Mouse (Mus musculus) right cerebral cortex, postnatal 25 days (tissue): ENCODE measurements around the gene Olig1.
A peak's percentile ranks its signal among the peaks of the same experiment; 100 is the strongest.

Experiments used
- DNase-seq: peaks from one replicate; pipeline ENCODE4 v3.0.0; 2022

The Olig1 gene

DNA sequence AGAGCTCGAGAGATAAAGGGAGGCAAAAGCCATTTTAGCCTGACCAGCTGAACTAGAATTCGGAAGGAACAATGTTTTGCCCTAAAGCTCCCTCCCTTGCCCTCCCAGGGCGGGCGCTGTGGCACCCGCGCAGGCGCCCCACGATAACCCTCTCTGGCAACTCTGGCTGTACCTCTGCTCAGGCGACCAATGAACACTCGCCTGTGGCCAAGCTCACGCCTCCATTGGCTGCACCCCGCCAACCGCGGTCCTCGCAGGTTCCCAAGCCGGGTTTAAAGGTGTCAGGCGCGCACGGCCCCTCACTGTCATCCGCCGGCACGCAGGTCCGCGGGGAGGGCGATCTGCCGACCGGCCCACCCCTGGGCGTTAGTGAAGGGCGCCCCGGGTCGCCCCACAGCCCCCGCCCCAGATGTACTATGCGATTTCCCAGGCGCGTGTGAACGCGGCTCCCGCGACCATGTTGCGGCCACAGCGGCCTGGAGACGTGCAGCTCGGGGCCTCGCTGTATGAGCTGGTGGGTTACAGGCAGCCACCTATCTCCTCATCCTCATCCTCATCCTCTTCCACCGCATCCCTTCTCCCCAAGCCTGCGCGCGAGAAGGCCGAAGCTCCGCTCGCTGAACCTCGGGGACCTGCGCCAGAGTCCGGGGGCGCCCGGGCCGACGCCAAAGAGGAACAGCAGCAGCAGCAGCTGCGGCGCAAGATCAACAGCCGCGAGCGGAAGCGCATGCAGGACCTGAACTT lies at the start of gene Olig1:
Gene Olig1 (plus strand): TSS at position 305 of the 744 bp plus-strand sequence.
- DNase-seq = peak; percentile 73

DNA sequence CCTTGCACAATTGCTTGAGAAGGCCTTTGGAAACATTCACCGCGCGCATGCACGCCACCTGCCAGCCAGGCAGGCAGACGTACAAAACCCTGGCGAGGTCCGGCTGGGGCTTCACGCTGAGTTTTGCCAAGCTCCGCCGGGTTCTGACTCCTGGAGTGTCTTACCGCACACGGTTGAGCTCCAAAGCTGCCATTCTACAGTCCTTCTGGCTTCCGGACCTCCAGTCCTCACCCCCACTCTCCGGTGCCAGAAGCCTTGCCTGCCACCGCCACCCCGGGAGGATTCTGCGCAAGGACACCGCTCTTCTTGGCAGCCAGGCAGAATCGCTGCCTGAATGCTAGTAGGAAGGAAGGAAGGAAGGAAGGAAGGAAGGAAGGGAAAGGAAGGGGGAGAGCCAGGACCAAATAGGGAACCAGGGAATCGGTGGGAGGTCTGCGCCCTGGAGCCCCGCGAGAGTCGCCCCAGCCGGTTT lies 47.4 kb upstream of the Olig1 start:
- no peak for DNase-seq

- no peak for DNase-seq
Measured at GRCm38 (mm10) chr16:91222643-91223271, 46.8 kb upstream of the Olig1 start.

DNA sequence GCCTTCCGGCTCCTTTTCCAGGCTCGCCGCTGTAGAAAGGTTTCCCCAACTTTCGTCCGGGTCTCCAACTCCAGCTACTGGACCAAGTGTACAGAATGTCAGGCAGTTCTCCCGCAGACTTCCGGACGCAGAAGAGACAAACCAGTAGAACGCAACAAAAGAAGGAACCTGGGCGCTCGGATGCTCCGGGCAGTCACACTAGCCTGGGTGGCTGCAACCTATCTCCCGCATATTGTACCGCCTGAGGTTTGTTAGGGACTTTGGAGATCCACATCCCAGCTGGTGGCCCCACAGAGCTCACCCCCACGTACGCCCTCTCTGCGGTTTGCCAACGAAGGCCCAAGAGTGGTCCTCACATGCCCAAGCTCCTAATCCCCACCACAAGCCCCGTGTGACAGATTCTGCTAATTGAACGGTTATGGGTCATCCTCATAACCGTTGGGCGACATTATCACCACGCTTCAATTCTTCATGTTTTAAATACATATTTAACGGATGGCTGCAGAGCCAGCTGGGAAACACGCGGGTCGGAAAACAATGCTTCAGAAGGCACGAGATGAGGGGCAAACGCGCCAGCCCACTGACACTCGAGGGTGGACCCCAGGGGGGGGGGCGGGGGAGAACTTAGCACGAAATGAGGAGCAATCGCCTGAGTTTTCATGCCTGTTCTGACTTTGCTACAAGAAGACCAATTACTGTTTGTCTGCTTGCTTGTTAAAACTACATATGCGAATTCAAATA lies 46.1 kb upstream of the Olig1 start:
- DNase-seq = no peak

GRCm38 (mm10) chr16:91224068-91224402 lies 45.5 kb upstream of the Olig1 start:
- no peak for DNase-seq

- DNase-seq = no peak
Measured at GRCm38 (mm10) chr16:91224481-91225232, 44.9 kb upstream of the Olig1 start.

GRCm38 (mm10) chr16:91225233-91226037 lies 44.1 kb upstream of the Olig1 start, which contains the start of gene Olig2:
Gene Olig2 (plus strand): TSS chr16:91225457.
- DNase-seq = peak; percentile 61

DNA sequence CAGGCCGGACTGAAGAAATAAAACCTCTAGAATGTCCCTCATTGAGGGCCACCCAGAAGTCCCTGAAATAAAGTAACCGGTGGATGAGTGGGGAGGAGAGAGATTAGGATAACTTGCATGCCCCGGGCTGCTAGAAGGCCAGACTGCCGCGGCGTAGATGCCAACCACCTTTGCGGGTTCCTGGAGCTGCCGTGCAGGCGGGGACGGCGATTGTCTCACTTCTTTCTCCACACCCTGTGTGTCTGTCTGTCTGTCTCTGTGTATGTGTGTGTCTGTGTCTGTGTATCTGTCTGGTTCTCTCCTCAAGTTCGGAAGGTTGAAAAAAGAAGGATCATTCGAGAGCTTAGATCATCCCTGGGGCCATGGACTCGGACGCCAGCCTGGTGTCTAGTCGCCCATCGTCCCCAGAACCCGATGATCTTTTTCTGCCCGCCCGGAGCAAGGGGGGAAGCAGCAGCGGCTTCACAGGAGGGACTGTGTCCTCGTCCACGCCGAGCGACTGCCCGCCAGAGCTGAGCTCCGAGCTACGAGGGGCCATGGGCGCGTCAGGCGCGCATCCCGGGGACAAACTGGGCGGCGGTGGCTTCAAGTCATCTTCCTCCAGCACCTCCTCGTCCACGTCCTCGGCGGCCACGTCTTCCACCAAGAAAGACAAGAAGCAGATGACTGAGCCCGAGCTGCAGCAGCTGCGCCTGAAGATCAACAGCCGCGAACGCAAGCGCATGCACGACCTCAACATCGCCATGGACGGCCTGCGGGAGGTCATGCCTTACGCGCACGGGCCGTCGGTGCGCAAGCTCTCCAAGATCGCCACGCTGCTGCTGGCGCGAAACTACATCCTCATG lies 43.3 kb upstream of the Olig1 start:
- no peak for DNase-seq

DNA sequence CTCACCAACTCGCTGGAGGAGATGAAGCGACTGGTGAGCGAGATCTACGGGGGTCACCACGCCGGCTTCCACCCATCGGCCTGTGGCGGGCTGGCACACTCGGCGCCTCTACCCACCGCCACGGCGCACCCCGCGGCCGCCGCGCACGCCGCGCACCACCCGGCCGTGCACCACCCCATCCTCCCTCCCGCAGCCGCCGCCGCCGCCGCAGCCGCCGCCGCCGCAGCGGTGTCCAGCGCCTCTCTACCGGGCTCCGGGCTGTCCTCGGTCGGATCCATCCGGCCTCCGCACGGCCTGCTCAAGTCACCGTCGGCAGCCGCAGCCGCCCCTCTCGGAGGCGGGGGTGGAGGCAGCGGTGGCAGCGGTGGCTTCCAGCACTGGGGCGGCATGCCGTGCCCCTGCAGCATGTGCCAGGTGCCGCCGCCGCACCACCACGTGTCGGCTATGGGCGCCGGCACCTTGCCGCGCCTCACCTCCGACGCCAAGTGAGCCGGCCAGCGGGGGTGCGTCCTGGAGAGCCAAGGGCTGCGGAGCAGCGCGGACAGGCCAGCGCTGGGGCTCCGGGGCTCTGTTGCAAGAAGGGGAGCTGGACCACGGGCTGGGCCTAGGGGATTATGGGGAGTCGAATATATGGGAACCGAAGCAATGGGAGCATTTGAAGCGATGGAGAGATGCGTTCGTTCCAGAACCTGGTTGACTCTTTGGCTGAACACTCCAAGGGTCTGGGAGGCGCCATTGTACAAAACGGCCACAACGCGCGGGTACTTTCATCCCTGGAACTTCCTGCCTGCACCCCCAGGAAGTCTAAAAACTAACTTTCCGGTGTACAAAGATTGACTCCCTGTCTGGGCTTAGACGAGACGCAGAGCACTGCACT lies 42.5 kb upstream of the Olig1 start:
- DNase-seq = no peak

DNA sequence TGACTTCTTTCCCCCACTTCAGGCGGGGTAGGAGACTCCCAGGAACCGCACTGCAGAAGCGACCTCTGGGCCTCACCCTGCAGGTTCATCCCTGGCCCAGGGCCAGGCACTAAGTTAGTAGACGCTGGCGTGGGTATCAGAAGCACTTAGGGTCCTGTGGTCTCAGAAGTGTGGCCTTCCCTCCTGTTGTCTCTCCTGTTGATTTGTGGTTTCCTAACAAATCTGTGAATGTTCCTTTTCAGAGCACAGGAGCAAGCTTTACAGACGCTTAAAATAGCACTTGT lies 41.9 kb upstream of the Olig1 start:
- DNase-seq = no peak

- no peak for DNase-seq
Measured at GRCm38 (mm10) chr16:91228238-91229071, 41.1 kb upstream of the Olig1 start.

DNA sequence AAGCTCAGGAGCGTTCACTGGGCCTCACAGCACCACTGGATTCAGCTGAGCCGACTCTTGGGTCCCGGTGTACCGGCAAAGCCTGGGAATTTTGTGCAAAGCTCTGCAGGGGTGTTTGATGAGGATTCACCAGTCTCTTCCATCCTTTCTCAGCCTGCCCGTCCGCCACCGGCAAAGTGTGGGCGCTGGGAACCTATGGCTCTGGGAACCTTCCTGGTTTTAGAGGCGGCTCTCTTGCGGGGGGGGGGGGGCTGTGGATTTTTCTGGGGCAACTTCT lies 40.6 kb upstream of the Olig1 start:
- DNase-seq = no peak

GRCm38 (mm10) chr16:91229643-91230042 lies 39.9 kb upstream of the Olig1 start:
- DNase-seq = no peak

GRCm38 (mm10) chr16:91231781-91232469 lies 37.6 kb upstream of the Olig1 start:
- DNase-seq = no peak

DNA sequence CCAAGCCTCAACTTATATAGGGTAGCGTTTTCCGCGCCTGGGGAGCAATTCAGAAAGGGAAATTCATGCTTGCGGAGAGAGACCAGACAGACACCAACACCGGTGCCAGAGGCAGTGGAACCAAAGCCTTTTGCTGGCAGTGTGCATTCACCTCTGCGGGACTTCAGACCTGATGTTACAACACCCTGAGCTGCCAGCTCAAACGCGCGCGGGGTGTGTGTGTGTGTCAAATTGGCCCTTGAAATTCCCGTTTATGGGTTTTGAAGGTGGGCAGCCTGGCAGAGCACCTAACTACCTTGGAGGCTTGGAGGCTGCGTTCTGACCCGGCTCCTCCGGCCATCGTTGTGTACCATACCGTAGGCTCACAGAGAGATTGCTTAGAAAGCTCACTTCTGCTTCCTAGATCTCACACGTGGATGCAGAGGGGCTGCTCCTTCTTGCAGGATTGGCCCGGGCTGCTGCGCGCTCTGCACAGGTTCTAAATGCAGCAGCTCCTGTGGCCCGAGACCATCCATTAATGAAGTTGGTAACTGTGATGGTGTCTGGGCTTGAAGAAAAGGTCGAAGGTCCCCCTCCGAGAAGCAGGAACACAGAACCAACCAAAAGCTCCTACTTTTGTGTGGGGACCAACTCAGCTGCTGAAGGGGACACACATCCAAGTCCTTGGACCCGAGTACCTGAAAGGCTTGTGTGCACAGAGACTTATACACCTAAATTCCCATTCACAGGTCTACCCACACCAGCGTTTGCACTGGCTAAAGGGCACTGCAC lies 36.9 kb upstream of the Olig1 start:
- no peak for DNase-seq

DNA sequence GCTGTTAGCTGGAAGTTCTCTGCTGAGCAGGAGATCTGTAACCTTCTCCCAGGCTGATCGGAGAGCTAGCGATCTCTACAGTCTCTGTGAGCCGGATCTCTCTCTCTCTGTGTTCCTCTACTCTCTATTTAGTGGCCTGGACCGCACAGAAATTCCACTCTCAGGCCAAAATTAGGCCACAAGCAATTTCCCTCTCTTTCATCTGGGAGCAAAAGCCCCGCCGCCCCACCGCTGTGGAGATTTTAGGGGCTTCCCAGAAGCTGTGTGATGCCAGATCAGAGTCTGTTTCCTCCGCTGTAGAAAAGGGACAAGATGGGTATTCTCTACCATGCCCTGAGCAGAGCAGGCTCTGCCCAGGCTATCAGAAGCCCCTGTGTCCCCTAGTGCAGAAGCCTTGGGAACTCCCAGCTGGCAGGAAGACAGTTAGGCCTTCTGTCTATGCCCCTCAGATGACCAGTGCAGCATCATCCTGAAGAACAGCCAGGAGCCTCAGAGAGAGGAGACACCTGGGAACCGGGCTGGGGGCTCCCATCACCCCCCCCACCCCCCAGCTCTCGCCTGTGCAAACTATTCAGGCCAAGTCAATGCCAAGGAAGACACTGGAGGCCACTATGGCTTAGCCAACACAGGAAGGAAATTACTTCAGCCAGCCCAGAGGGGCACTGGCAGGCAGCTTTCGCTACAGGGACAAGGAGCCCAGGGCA lies 36.2 kb upstream of the Olig1 start:
- no peak for DNase-seq

DNA sequence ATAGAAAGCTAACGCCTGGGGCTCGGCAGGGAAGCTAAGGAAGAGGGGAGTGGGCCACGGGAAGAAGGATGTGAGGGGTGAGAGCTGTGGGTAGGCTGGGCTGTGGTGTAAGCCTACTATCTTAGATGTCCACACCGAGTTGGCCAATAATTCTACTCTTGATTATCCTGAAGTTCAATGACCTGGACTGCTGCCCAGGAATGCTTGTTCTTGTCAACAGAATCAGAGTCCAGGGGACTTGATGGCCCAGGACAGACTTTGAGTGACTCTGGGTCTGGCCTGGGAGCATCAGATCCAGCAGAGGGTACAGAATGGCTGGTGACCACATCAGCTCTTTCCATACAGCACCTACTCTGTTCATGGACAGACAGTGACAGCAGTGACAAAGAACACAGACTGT lies 30.5 kb upstream of the Olig1 start:
- DNase-seq = no peak

DNA sequence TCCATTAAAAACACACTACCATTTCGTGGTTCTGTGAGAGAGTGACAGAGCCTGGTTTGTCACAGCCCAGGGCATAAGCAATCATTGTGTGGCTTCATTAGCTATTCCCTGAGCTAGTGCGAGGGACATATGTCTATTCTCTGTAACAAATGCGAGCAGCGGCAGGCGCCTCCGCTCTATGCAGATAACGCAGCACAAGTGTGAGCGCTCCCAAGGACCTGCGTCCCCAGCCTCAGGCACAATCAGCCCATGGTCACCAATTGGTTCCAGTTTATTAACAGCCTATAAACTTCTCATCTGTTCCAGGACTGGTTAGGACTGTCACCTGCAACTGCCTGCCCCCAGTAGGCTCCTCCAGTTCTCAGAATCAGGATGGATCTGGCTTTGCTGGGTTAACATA lies 23.3 kb upstream of the Olig1 start:
- no peak for DNase-seq
